Mouse (Mus musculus) embryonic fibroblast, embryonic 13.5 days (primary cell): ENCODE results near the gene Klf12.

Experiments
- CTCF ChIP-seq: IDR thresholded peaks from 2 replicates; pipeline ENCODE4 v1.5.1; 2011; ENCODE audit warnings: mild to moderate bottlenecking, control low read depth, low read length, moderate library complexity, borderline replicate concordance; ENCODE audit not compliant: insufficient read depth
- POLR2A ChIP-seq: IDR thresholded peaks from 2 replicates; pipeline ENCODE4 v1.6.1; 2011; ENCODE audit warnings: low read depth, mild to moderate bottlenecking, control low read depth, low read length, moderate library complexity

- TF ChIP-seq CTCF (no peak), POLR2A (no peak)
These were observed 372.6 kb downstream of the Klf12 start for GRCm38 (mm10) chr14:99911912-99912311.
